Mouse (Mus musculus) neural tube, embryonic 11.5 days (tissue): Measurements from ENCODE around the gene Man1a. TPM values are rescaled to one million over a fixed set of nuclear protein-coding genes. Genes with fewer than 3 reads are reported as not detected.

Source experiments
- ATAC-seq: fragments of 200-750 bp; cut with Nextera tagmentation; 2 replicates; pipeline ENCODE4 v1.8.0; 2017; ENCODE audit warnings: moderate number of reproducible peaks, mild to moderate bottlenecking, moderate TSS enrichment, moderate library complexity; ENCODE audit not compliant: insufficient read depth, low FRiP score, low TSS enrichment
- DNase-seq: peaks from one replicate; pipeline ENCODE4 v3.0.0-alpha.2; 2015; ENCODE audit warnings: low spot score
- H3K27ac ChIP-seq: fragments of 300-500 bp; sonication (generic); 2 replicates; pipeline ENCODE4 v1.5.1; 2014; ENCODE audit warnings: low read depth, mild to moderate bottlenecking, low read length
- H3K27me3 ChIP-seq: fragments of 300-500 bp; sonication (generic); 2 replicates; pipeline ENCODE4 v1.6.1; 2014; ENCODE audit warnings: mild to moderate bottlenecking, low read length, mixed read lengths; ENCODE audit not compliant: control insufficient read depth, insufficient read depth
- H3K36me3 ChIP-seq: fragments of 300-500 bp; sonication (generic); 2 replicates; pipeline ENCODE4 v1.6.1; 2014; ENCODE audit warnings: mild to moderate bottlenecking, low read length, moderate library complexity, mixed read lengths; ENCODE audit not compliant: control insufficient read depth, insufficient read depth
- H3K4me1 ChIP-seq: fragments of 300-500 bp; sonication (generic); 2 replicates; pipeline ENCODE4 v1.6.1; 2014; ENCODE audit warnings: low read length, mixed read lengths; ENCODE audit not compliant: control insufficient read depth, insufficient read depth
- H3K4me2 ChIP-seq: fragments of 300-500 bp; sonication (generic); 2 replicates; pipeline ENCODE4 v1.6.1; 2014; ENCODE audit warnings: low read depth, mild to moderate bottlenecking, moderate library complexity
- H3K4me3 ChIP-seq: fragments of 300-500 bp; sonication (generic); 2 replicates; pipeline ENCODE4 v1.5.1; 2014; ENCODE audit warnings: low read depth, low read length
- H3K9ac ChIP-seq: fragments of 300-500 bp; sonication (generic); 2 replicates; pipeline ENCODE4 v1.6.1; 2014; ENCODE audit warnings: mild to moderate bottlenecking, low read length
- H3K9me3 ChIP-seq: fragments of 300-500 bp; sonication (generic); 2 replicates; pipeline ENCODE4 v1.6.1; 2016; ENCODE audit warnings: low read length; ENCODE audit not compliant: control insufficient read depth
- WGBS: fragments of 180-500 bp; shearing (Covaris S2); extraction: QIAGEN DNeasy Blood & Tissue Kit; methylation state at CpG from one replicate; pipeline ENCODE4 v1.1.7; 2014; 5-methylcytosine and 5-hydroxymethylcytosine counted together
- polyA plus RNA-seq: library from polyadenylated mRNA; unstranded; fragments of >200 nt; fragmentation: Nextera tagmentation; extraction: Ambion mirVana; gene quantifications from 2 replicates; pipeline ENCODE4 v1.2.1, GENCODE M21; 2014

The Man1a gene
- polyA plus RNA-seq, 1 experiment from 2014 or later: 2.8 TPM

DNA sequence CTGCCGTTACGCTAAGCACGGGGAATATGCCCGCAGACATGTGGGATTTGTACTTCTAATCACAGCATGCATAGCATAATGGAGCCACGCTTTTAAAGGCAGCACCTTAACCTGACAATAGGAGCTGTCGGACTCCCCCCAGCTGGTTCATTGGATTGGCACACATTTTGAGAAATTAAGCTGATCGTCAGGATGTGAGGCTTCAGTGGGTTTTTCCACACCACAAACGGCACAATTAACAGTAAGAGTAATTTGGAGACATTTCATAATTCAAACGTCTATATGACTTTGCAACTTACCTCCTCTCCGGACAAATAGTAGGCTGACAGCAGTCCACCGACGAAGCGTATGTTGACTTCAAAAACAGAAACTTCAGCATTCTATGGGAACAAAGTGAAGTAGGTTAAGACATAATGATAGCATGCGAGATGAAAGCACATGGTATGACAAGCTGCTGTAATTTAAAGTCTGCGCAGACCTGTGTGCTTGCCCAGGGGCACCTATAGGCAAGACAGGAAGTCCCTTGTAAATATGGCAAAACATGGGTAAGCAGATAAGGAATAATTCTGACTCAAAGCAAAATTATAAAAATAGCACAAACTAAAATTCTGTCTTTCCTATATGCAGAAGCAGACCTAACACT, 62.2 kb downstream of the Man1a start:
- Histone ChIP-seq H3K4me2 (no peak overlapping the region), H3K4me1 (no peaks in the 10 kb centered on the region), H3K36me3 (no peaks in the 10 kb centered on the region), H3K27me3 (no peaks in the 10 kb centered on the region), H3K9ac (no peak overlapping the region), H3K4me3 (no peak overlapping the region), H3K9me3 (no peaks in the 10 kb centered on the region), H3K27ac (no peak overlapping the region)
- ATAC-seq (no peak), DNase-seq (no peak)
- WGBS: 89% methylated on average over 15 of the region's 15 CpGs

DNA sequence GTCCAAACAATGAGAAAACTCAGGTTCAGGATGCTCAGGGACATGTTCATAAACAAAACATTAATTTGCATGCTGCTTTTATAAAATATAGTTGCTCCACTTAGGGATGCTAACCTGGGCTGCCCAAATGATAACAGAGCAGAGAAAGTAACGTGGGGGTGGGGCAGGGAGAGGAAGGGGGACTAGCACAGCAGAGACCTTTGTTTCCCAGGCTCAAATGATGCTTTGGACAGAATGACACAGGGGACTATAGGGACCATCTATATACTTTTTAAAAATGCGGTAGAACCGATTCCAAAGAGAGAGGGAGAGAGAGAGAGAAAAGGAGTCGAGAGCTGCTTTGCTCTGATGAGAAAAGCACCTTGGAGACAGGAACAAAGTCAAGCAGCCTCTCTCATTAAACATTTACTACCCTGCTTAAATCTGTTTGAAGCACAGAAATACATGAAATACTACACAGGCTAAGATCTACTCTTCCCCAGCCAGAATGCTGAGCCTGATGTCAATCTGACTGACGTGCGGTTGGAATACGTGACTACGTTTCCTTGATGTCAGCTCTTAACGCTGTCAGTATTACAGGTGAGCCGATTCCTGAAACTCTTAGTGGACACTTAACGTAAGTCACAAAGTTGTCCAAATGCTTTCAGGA, 63.1 kb downstream of the Man1a start:
- Histone ChIP-seq H3K27ac (no peak overlapping the region), H3K9me3 (no peaks in the 10 kb centered on the region), H3K4me3 (no peak overlapping the region), H3K4me2 (no peak overlapping the region), H3K27me3 (no peaks in the 10 kb centered on the region), H3K36me3 (no peaks in the 10 kb centered on the region), H3K4me1 (no peaks in the 10 kb centered on the region), H3K9ac (no peak overlapping the region)
- DNase-seq (no peak), ATAC-seq (no peak)
- 88% methylated on average over 11 of the region's 11 CpGs for WGBS

DNA sequence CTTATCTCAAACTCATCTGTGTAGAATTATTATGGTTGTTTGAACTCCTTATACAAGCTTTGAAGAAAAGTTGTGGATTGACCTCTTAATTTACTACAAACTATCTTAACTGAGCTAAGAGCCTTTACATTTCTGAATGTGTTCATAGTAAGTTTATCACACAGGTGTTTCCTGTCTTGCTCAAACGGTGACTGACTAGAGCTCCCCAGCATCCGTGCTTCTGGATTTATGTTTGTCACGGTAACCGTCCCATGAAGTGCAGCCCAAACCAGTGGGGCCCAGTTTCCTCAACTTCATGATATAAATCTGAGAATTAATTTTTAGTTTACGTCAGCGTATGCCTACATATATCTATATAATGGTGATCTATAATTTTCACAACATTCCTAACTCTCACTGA, 67.3 kb downstream of the Man1a start:
- H3K9ac ChIP-seq: no peak overlapping the region
- H3K4me3 ChIP-seq: no peak overlapping the region
- no peak for ATAC-seq
- H3K4me1 ChIP-seq: no peaks in the 10 kb centered on the region
- no peak overlapping the region for H3K27ac ChIP-seq
- WGBS: 88% methylated on average over 6 of the region's 6 CpGs
- H3K4me2 ChIP-seq: no peak overlapping the region
- H3K9me3 ChIP-seq: no peaks in the 10 kb centered on the region
- H3K27me3 ChIP-seq: no peaks in the 10 kb centered on the region
- H3K36me3 ChIP-seq: no peaks in the 10 kb centered on the region
- DNase-seq: no peak

DNA sequence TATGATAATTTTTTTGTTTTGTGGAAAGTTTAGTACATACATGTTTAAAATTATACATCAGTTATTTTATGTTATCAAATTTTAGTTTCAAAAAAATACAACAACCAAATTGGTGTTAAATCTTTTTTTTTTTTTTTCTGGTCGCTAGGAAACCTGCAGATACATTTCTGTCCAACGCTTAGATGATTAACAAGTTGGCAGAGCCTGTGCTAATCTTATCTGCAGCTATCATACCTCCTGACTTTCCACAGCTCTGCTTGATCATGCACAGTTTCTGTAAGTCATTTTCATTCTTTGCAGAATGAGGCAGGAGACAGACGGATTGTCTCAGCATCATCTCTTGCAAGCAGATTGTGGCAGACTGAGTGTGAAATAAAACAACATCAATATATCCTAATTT, 69.5 kb downstream of the Man1a start:
- no peak overlapping the region for H3K9ac ChIP-seq
- H3K27me3 ChIP-seq: no peaks in the 10 kb centered on the region
- ATAC-seq (no peak), DNase-seq (no peak)
- no peaks in the 10 kb centered on the region for H3K4me1 ChIP-seq
- no peaks in the 10 kb centered on the region for H3K36me3 ChIP-seq
- no peak overlapping the region for H3K27ac ChIP-seq
- 94% methylated on average over 3 of the region's 3 CpGs for WGBS
- no peak overlapping the region for H3K4me2 ChIP-seq
- H3K4me3 ChIP-seq: no peak overlapping the region
- H3K9me3 ChIP-seq: no peaks in the 10 kb centered on the region

DNA sequence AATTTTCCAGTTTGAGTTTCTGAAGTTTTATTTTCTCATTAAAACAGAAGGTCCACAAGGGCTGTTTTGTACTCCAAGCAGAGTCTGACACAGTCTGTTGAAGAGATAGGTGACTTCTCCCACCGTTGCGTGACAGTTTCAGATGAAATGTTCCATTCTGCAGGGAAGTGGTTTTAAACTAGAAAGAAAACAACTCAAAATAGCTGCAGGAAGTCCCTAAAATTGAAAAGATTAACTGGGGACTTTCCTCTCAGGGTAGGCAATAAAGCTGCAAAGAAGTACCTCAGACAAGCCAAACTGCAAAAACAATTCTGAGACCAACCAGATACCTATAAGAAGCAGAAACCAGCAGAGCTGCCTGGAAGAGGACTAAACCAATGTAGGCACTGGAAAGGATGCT, 70.6 kb downstream of the Man1a start:
- Histone ChIP-seq H3K36me3 (no peaks in the 10 kb centered on the region), H3K9ac (no peak overlapping the region), H3K27me3 (no peaks in the 10 kb centered on the region), H3K4me3 (no peak overlapping the region), H3K4me1 (no peaks in the 10 kb centered on the region), H3K4me2 (no peak overlapping the region), H3K9me3 (no peaks in the 10 kb centered on the region), H3K27ac (no peak overlapping the region)
- DNase-seq: no peak
- ATAC-seq: no peak
- WGBS: 87% methylated on average over 2 of the region's 2 CpGs

DNA sequence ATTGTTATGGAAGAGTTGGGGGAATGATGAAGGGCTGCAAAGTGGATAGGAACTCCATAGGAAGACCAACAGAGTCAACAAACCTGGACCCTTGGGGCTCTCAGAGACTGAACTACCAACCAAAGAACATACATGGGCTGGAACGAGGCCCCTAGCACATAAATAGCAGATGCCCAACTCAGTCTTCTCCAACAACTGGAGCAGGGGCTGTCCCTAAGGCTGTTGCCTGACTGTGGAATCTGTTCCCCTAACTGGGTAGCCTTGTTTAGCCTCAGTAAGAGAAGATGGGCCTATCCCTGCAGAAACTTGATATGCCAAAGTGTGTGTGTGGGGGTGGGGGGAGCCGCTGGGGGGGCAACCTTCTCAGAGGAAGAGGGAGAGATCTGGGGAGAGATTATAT, 73.5 kb downstream of the Man1a start:
- Histone ChIP-seq H3K4me3 (no peak overlapping the region), H3K4me1 (no peaks in the 10 kb centered on the region), H3K27me3 (no peaks in the 10 kb centered on the region), H3K4me2 (no peak overlapping the region), H3K36me3 (no peaks in the 10 kb centered on the region), H3K9ac (no peak overlapping the region), H3K27ac (no peak overlapping the region), H3K9me3 (no peaks in the 10 kb centered on the region)
- DNase-seq (no peak), ATAC-seq (no peak)
- 89% methylated on average over 2 of the region's 2 CpGs for WGBS

DNA sequence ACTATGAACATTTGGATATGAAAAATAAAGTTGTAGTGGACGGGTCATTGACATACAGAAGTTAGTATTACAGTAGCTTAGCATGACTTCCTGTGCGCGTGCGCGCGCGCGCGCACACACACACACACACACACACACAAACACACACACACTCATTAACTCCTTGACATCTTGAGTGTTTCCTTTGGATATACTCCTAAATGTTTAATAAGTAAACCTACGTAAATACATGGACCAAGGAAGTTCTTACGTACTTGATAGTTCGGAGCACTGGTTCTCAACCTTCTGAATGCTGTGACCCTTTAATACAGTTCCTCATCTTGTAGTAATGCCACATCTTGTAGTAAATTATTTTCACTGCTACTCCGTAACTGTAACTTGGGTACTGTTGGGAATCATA, 79.1 kb downstream of the Man1a start:
- DNase-seq: no peak
- Histone ChIP-seq H3K36me3 (no peaks in the 10 kb centered on the region), H3K27ac (no peak overlapping the region), H3K27me3 (no peaks in the 10 kb centered on the region), H3K9ac (no peak overlapping the region), H3K4me3 (no peak overlapping the region), H3K9me3 (no peaks in the 10 kb centered on the region), H3K4me2 (no peak overlapping the region), H3K4me1 (no peaks in the 10 kb centered on the region)
- no peak for ATAC-seq
- 95% methylated on average over 13 of the region's 13 CpGs for WGBS

DNA sequence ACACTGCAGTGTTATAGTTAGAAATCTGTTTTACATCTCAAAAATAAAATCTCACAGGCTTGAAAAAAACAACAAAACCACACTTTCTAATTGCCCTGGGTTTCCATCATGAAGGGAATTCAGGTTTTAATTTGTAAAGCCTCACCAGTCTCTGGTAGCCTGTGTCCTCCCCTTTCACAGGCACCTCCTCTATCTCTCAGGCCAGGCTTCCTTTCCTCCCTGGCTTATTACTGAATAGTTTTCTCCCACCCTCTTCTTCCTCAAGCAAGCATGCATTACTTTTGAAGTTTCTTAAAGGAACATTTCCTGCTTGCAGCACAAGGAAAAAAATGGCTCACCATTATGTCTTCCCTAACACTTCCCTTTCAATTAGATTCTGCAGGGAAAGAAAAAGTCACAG, 80.2 kb downstream of the Man1a start:
- no peaks in the 10 kb centered on the region for H3K4me1 ChIP-seq
- no peak for DNase-seq

DNA sequence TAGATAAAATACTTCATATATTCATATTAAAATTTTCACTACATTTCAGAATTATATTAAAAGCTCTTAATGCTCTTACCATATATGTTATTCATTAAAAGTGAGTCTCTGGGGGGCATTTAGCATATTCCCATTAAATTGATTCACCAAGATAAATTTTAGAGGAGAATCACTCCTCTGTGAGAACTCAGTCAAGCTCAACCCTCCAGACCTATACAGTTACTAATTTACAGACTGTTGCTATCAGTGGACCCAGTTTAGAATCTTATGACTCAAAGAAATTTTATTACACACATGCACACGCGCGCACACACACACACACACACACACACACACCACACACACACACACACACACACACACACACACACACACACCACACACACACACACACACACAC, 81.8 kb downstream of the Man1a start:
- H3K36me3 ChIP-seq: no peaks in the 10 kb centered on the region
- H3K27ac ChIP-seq: no peak overlapping the region
- H3K4me1 ChIP-seq: no peaks in the 10 kb centered on the region
- WGBS: 100% methylated on average over 3 of the region's 3 CpGs
- H3K4me2 ChIP-seq: no peak overlapping the region
- H3K4me3 ChIP-seq: no peak overlapping the region
- H3K9ac ChIP-seq: no peak overlapping the region
- DNase-seq (no peak), ATAC-seq (no peak)
- no peaks in the 10 kb centered on the region for H3K27me3 ChIP-seq
- no peaks in the 10 kb centered on the region for H3K9me3 ChIP-seq

More for the DNA sequence above, 80.2 kb downstream of the Man1a start:
- Histone ChIP-seq H3K27me3 (no peaks in the 10 kb centered on the region), H3K4me2 (no peak overlapping the region), H3K9ac (no peak overlapping the region), H3K4me3 (no peak overlapping the region), H3K9me3 (no peaks in the 10 kb centered on the region), H3K36me3 (no peaks in the 10 kb centered on the region), H3K27ac (no peak overlapping the region)
- no peak for ATAC-seq
